Mouse (Mus musculus) MEL (cell line): ENCODE measurements around the gene 4921507P07Rik.

Source experiments
- BHLHE40 ChIP-seq: IDR thresholded peaks from 2 replicates; pipeline ENCODE4 v1.6.1; 2012; ENCODE audit warnings: low read depth, mild to moderate bottlenecking, inconsistent platforms, low read length, improper control_type of control experiment, borderline replicate concordance
- CHD1 ChIP-seq: IDR thresholded peaks from 2 replicates; pipeline ENCODE4 v1.6.1; 2012; ENCODE audit warnings: low read depth, mild to moderate bottlenecking, inconsistent platforms, low read length, improper control_type of control experiment
- CTCF ChIP-seq, 3 experiments: IDR thresholded peaks in 2 of 3; conservative IDR thresholded peaks in 1 of 3; 2 replicates each; pipeline ENCODE4 v1.5.1; 2011 to 2012; ENCODE audit warnings: low read length in 3 of 3, low read depth in 2 of 3, mild to moderate bottlenecking in 2 of 3, improper control_type of control experiment in 1 of 3, inconsistent platforms in 1 of 3, mixed read lengths in 1 of 3, moderate library complexity in 1 of 3; ENCODE audit not compliant: control insufficient read depth in 1 of 3, insufficient read depth in 1 of 3, poor library complexity in 1 of 3, severe bottlenecking in 1 of 3
- MXI1 ChIP-seq: IDR thresholded peaks from 2 replicates; pipeline ENCODE4 v1.6.1; 2011; ENCODE audit warnings: mild to moderate bottlenecking, low read depth, low read length, improper control_type of control experiment
- MYB ChIP-seq: IDR thresholded peaks from 2 replicates; pipeline ENCODE4 v1.6.1; 2011; ENCODE audit warnings: mild to moderate bottlenecking, low read depth, low read length, improper control_type of control experiment
- POLR2A ChIP-seq, 2 experiments: IDR thresholded peaks; 2 replicates each; pipeline ENCODE4 v1.6.1; 2011 to 2012; ENCODE audit warnings: low read length in 2 of 2, mild to moderate bottlenecking in 2 of 2, control low read depth in 1 of 2, improper control_type of control experiment in 1 of 2, low read depth in 1 of 2, moderate library complexity in 1 of 2; ENCODE audit not compliant: control insufficient read depth in 1 of 2, insufficient read depth in 1 of 2, poor library complexity in 1 of 2
- POLR2AphosphoS5 ChIP-seq: IDR thresholded peaks from 2 replicates; pipeline ENCODE4 v1.6.1; 2012; ENCODE audit warnings: low read depth, borderline replicate concordance, mild to moderate bottlenecking, inconsistent platforms, low read length, moderate library complexity, mixed read lengths
- SMC3 ChIP-seq: IDR thresholded peaks from 2 replicates; pipeline ENCODE4 v1.6.1; 2011; ENCODE audit warnings: low read depth, low read length, improper control_type of control experiment
- USF1 ChIP-seq: IDR thresholded peaks from 2 replicates; pipeline ENCODE4 v1.6.1; 2014; ENCODE audit warnings: low read depth, mild to moderate bottlenecking, inconsistent platforms, low read length, improper control_type of control experiment, moderate library complexity
- ZC3H11A ChIP-seq: IDR thresholded peaks from 2 replicates; pipeline ENCODE4 v1.6.1; 2012; ENCODE audit warnings: low read depth, mild to moderate bottlenecking, inconsistent platforms, low read length, improper control_type of control experiment

GRCm38 (mm10) chr6:50552881-50553518 is 43.4 kb downstream of the 4921507P07Rik start:
- TF ChIP-seq POLR2A (IDR thresholded peaks at IDR 0.05; ENCODE audit: control insufficient read depth in 1 of 2, insufficient read depth in 1 of 2, low read depth in 1 of 2, low read length in 2 of 2, poor library complexity in 1 of 2) = no peak
- TF ChIP-seq MXI1 = no peak
- no peak for TF ChIP-seq POLR2AphosphoS5
- TF ChIP-seq SMC3 = no peak
- no peak for TF ChIP-seq BHLHE40
- no peak for TF ChIP-seq MYB
- no peak for TF ChIP-seq CTCF (IDR thresholded peaks at IDR 0.05 in 2 of 3, conservative IDR thresholded peaks at IDR 0.05 in 1 of 3; ENCODE audit: control insufficient read depth in 1 of 3, insufficient read depth in 1 of 3, low read depth in 2 of 3, low read length in 3 of 3, poor library complexity in 1 of 3, severe bottlenecking in 1 of 3)
- TF ChIP-seq CHD1 = no peak
- TF ChIP-seq USF1 = no peak
- TF ChIP-seq ZC3H11A = no peak
